Mouse (Mus musculus): ENCODE data around the gene Capn11. TPM values are rescaled to one million over a fixed set of nuclear protein-coding genes. Genes with fewer than 3 reads are reported as not detected.
A peak's percentile ranks its signal among the peaks of the same experiment; 100 is the strongest.

Gene Capn11
- polyA plus RNA-seq, 1 experiment from 2014 or later: 0.92 TPM

DNA sequence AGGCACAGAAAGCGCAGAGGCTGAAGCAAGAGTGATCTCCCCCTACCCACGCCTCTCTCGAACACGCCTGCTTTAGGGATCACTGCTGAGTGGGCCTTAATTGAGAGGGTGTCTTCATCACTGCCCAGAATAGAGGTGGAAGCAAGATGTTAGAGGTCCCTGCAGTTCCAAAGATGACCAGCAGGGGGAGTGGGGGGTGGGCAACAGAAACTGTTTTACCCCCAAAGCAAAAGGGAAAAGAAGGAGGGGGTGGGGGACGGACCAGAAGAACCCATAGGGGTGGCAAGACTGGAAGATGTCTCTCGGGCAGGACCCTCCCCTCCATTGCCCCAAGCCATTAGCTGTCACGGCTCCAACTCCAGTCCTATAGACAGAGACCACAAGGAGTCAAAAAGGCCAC, 19.0 kb upstream of the Capn11 start:
- WGBS: 44% methylated on average over 7 of the region's 7 CpGs
- Histone ChIP-seq H3K27me3 (no peaks in the 10 kb centered on the region), H3K4me2 (replicated peaks) (no peak overlapping the region), H3K4me3 (replicated peaks) (no peak overlapping the region), H3K27ac (no peak overlapping the region), H3K4me1 (replicated peaks) (peaks cover 16% of the 10 kb centered on the region), H3K9me3 (no peaks in the 10 kb centered on the region), H3K9ac (replicated peaks) (no peak overlapping the region), H3K36me3 (peaks cover 59% of the 10 kb centered on the region)
- no peak for ATAC-seq

GRCm38 (mm10) chr17:45672598-45672997, 13.5 kb upstream of the Capn11 start:
- no peak overlapping the region for H3K27ac ChIP-seq
- no peak overlapping the region for H3K9ac ChIP-seq (replicated peaks)
- no peak overlapping the region for H3K4me3 ChIP-seq (replicated peaks)
- WGBS: 98% methylated on average over 2 of the region's 2 CpGs
- no peak overlapping the region for H3K4me2 ChIP-seq (replicated peaks)
- H3K9me3 ChIP-seq: no peaks in the 10 kb centered on the region
- H3K36me3 ChIP-seq: peaks cover 95% of the 10 kb centered on the region
- no peaks in the 10 kb centered on the region for H3K4me1 ChIP-seq (replicated peaks)
- no peak for ATAC-seq
- no peaks in the 10 kb centered on the region for H3K27me3 ChIP-seq

DNA sequence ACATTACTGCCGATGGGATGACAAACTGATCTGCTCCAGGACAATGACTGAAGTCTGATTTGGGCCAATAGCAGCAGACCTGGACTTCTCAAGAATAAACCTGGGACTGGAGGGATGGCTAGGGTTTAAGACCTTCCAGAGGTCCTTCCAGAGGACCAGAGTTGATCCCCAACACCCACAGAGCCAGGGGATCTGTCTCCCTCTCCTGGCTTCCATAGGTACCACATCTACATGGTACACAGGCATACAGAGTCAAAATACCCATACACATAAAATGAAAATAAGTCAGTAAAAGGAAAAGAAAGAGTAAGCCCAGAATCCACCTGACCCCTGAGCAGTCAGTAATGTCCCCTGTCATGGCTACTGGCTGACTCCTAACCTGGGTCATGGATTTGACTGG, 12.7 kb upstream of the Capn11 start:
- 97% methylated on average over 1 of the region's 1 CpGs for whole genome bisulfite sequencing
- H3K27me3 ChIP-seq: no peaks in the 10 kb centered on the region
- H3K4me3 ChIP-seq (replicated peaks): no peak overlapping the region
- H3K27ac ChIP-seq: no peak overlapping the region
- no peak for ATAC-seq
- H3K9ac ChIP-seq (replicated peaks): no peak overlapping the region
- no peaks in the 10 kb centered on the region for H3K4me1 ChIP-seq (replicated peaks)
- peaks cover 97% of the 10 kb centered on the region for H3K36me3 ChIP-seq
- no peak overlapping the region for H3K4me2 ChIP-seq (replicated peaks)
- H3K9me3 ChIP-seq: no peaks in the 10 kb centered on the region

DNA sequence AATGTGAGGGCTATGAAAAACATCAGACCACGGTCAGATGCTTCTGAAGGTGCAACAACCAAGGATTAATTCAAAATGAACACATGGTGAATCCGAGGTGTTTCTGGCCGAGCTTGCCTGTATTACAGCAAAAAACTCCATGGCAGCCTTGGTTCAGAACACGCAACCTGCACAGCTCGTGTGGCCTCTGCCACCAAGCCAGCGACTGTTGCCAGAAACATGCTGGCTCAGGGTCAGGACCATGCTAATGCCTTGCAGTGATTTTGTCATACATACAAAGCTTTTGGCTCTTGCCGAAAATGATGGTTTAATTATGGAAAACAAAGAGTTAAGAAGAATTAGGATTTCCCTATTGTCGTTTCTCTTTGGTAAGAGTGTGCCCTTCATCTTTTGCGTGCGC, 8.9 kb upstream of the Capn11 start:
- WGBS: 91% methylated on average over 10 of the region's 10 CpGs
- Histone ChIP-seq H3K27me3 (no peaks in the 10 kb centered on the region), H3K9me3 (no peaks in the 10 kb centered on the region), H3K4me1 (replicated peaks) (no peaks in the 10 kb centered on the region; the same call in 1 of the 2 replicates), H3K4me3 (replicated peaks) (no peak overlapping the region), H3K27ac (no peak overlapping the region), H3K9ac (replicated peaks) (no peak overlapping the region), H3K4me2 (replicated peaks) (no peak overlapping the region), H3K36me3 (peaks cover 96% of the 10 kb centered on the region)
- ATAC-seq: no peak

DNA sequence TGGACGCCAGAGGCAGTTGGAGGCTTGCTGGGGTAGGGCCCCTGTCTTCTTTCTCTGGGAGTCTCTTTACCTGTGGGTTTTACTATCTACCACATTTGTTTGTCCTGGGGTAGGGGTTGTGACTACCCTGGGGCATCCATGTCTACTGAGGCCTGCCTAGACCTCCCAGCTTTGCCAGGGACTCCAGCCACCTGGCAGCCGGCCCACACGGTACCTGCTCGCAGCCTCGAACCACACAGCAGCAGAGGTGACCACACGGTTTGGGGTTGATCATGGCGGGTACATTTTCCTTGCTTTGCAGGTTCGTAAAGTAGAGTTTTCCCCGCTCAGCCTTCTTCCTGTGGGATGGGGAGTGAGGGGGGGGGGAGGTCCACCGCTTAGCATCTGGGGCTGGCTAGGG, 8.4 kb upstream of the Capn11 start:
- no peak for ATAC-seq

DNA sequence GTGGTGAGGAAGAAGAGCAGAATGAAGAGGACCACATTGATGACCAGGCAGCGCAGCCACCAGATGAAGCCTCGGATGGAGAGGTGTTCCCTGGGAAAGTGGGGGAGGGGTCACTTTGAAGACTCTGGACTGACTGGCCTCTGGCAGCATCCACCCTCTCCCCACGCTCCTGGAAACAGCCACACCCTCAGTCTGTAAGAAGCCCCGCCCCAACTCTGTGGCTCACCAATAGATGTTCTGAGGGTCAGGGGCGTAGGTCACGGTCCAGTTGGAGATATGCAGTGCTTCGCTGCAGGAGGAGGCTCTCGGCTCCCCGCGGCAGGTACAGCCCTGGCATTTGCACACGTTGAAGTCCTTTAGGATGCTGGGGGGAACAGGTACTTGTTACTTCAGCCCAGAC, 7.0 kb upstream of the Capn11 start:
- WGBS: 79% methylated on average over 11 of the region's 11 CpGs
- H3K4me3 ChIP-seq (replicated peaks): no peak overlapping the region
- no peaks in the 10 kb centered on the region; the same call in 1 of the 2 replicates for H3K4me1 ChIP-seq (replicated peaks)
- no peak overlapping the region for H3K9ac ChIP-seq (replicated peaks)
- peaks cover 96% of the 10 kb centered on the region for H3K36me3 ChIP-seq
- no peak for ATAC-seq
- no peak overlapping the region for H3K4me2 ChIP-seq (replicated peaks)
- H3K27me3 ChIP-seq: no peaks in the 10 kb centered on the region
- no peaks in the 10 kb centered on the region for H3K9me3 ChIP-seq
- H3K27ac ChIP-seq: no peak overlapping the region

More for the DNA sequence above, 8.4 kb upstream of the Capn11 start:
- no peaks in the 10 kb centered on the region for H3K27me3 ChIP-seq
- H3K36me3 ChIP-seq: peaks cover 96% of the 10 kb centered on the region
- no peaks in the 10 kb centered on the region; the same call in 1 of the 2 replicates for H3K4me1 ChIP-seq (replicated peaks)
- H3K27ac ChIP-seq: no peak overlapping the region
- no peak overlapping the region for H3K9ac ChIP-seq (replicated peaks)
- H3K4me2 ChIP-seq (replicated peaks): no peak overlapping the region
- WGBS: 93% methylated on average over 10 of the region's 10 CpGs
- no peak overlapping the region for H3K4me3 ChIP-seq (replicated peaks)
- H3K9me3 ChIP-seq: no peaks in the 10 kb centered on the region

- H3K27me3 ChIP-seq: no peaks in the 10 kb centered on the region
- H3K4me2 ChIP-seq (replicated peaks): no peak overlapping the region
- peaks cover 92% of the 10 kb centered on the region for H3K36me3 ChIP-seq
- no peak for ATAC-seq
- WGBS: 93% methylated on average over 13 of the region's 13 CpGs
- no peaks in the 10 kb centered on the region; the same call in 1 of the 2 replicates for H3K4me1 ChIP-seq (replicated peaks)
- H3K9ac ChIP-seq (replicated peaks): no peak overlapping the region; the same call in 1 of the 2 replicates
- H3K27ac ChIP-seq: no peak overlapping the region
- H3K4me3 ChIP-seq (replicated peaks): no peak overlapping the region
- no peaks in the 10 kb centered on the region for H3K9me3 ChIP-seq
Observed at GRCm38 (mm10) chr17:45664608-45665007, 5.5 kb upstream of the Capn11 start.

DNA sequence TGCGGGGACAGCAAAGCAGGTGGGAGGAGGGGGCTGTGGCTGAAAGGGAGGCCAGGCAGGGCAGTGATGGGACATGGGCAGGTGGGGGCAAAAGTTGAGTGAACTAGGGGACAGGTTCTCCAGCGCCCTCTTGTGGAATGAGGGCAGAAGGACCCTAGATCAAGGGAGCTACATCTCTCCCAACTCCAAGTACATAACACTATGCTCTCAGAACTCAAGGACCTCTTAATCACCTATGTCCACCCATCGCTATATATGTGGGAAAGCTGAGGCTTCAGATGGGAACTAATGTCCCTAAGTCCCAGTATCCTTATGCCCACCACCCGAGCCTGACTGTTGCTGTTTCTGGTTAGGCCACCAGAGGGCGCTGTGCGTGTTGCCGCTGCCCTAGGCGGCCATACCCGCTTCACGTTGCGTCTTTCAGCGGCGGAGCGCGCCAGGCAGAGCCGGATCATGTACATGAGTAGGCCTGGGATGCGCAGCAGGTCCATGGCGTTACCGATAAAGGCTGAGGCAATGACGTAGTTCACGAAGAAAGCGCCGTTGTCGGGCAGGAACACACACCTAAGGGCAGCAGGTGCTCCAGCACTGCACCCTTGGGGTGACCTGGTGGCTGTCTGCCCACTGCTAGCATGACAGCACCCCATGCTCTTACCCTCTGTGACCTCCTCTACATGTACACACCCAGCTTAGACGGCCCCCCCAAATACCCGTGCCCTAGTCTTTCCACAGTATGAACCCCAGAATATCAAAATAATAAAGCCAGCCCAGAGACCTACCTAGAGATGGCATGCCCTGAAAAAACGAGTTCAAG, 4.2 kb upstream of the Capn11 start:
- no peaks in the 10 kb centered on the region; the same call in 1 of the 2 replicates for H3K4me1 ChIP-seq (replicated peaks)
- WGBS: 20% methylated on average over 27 of the region's 27 CpGs
- H3K9me3 ChIP-seq: no peaks in the 10 kb centered on the region
- no peaks in the 10 kb centered on the region for H3K27me3 ChIP-seq
- peaks cover 83% of the 10 kb centered on the region for H3K36me3 ChIP-seq
- H3K27ac ChIP-seq: peak overlapping the region; percentile 25; the same call in 1 of the 2 replicates
- H3K4me2 ChIP-seq (replicated peaks): peak overlapping the region; percentile 13; the same call in 1 of the 2 replicates
- no peak overlapping the region for H3K4me3 ChIP-seq (replicated peaks)
- peak; percentile 76 for ATAC-seq
- 0 out of 2 replicates have a peak overlapping the region, but pooled peaks have one; percentile 4 for H3K9ac ChIP-seq (replicated peaks)

- Histone ChIP-seq H3K9me3 (no peaks in the 10 kb centered on the region), H3K9ac (replicated peaks) (no peak overlapping the region), H3K4me3 (replicated peaks) (no peak overlapping the region), H3K27ac (no peak overlapping the region), H3K4me1 (replicated peaks) (no peaks in the 10 kb centered on the region), H3K27me3 (no peaks in the 10 kb centered on the region), H3K4me2 (replicated peaks) (no peak overlapping the region), H3K36me3 (peaks cover 12% of the 10 kb centered on the region)
- no peak for ATAC-seq
- WGBS: 18% methylated on average over 6 of the region's 6 CpGs
Observed at GRCm38 (mm10) chr17:45655820-45656219, 3.3 kb downstream of the Capn11 start.

GRCm38 (mm10) chr17:45653233-45653632, 5.9 kb downstream of the Capn11 start:
- Histone ChIP-seq H3K4me3 (replicated peaks) (no peak overlapping the region), H3K27ac (no peak overlapping the region), H3K27me3 (no peaks in the 10 kb centered on the region), H3K9me3 (no peaks in the 10 kb centered on the region), H3K36me3 (no peaks in the 10 kb centered on the region), H3K9ac (replicated peaks) (no peak overlapping the region), H3K4me2 (replicated peaks) (no peak overlapping the region), H3K4me1 (replicated peaks) (no peaks in the 10 kb centered on the region)
- WGBS: 69% methylated on average over 7 of the region's 7 CpGs
- ATAC-seq: no peak

GRCm38 (mm10) chr17:45644185-45644584, 14.9 kb downstream of the Capn11 start:
- no peak overlapping the region for H3K27ac ChIP-seq

GRCm38 (mm10) chr17:45642701-45643100, 16.4 kb downstream of the Capn11 start:
- Histone ChIP-seq H3K27me3 (no peaks in the 10 kb centered on the region), H3K27ac (no peak overlapping the region), H3K4me1 (replicated peaks) (0 out of 2 replicates have a peak, but pooled peaks cover 2% of the 10 kb centered on the region), H3K9me3 (no peaks in the 10 kb centered on the region), H3K4me2 (replicated peaks) (no peak overlapping the region), H3K4me3 (replicated peaks) (no peak overlapping the region), H3K36me3 (no peaks in the 10 kb centered on the region), H3K9ac (replicated peaks) (no peak overlapping the region)
- WGBS: 20% methylated on average over 12 of the region's 12 CpGs
- ATAC-seq: peak; percentile 63

More at GRCm38 (mm10) chr17:45644185-45644584, 14.9 kb downstream of the Capn11 start:
- ATAC-seq: no peak
- Histone ChIP-seq H3K36me3 (no peaks in the 10 kb centered on the region), H3K4me1 (replicated peaks) (0 out of 2 replicates have a peak, but pooled peaks cover 2% of the 10 kb centered on the region), H3K9ac (replicated peaks) (no peak overlapping the region), H3K4me3 (replicated peaks) (no peak overlapping the region), H3K4me2 (replicated peaks) (no peak overlapping the region), H3K9me3 (no peaks in the 10 kb centered on the region), H3K27me3 (no peaks in the 10 kb centered on the region)
- 90% methylated on average over 4 of the region's 4 CpGs for WGBS
